Mouse (Mus musculus): ENCODE data around the gene Tnfrsf21.

GRCm38 (mm10) chr17:43036058-43036757, 19.9 kb downstream of the Tnfrsf21 start:
- no peak for TF ChIP-seq CTCF (IDR thresholded peaks at IDR 0.05; ENCODE audit: control insufficient read depth, insufficient read depth, insufficient replicate concordance, low read depth, low read length)
- no peak for TF ChIP-seq POLR2A (IDR thresholded peaks at IDR 0.05; ENCODE audit: control insufficient read depth, low read depth, low read length)

All from testis, adult 2 months (tissue).